Mouse (Mus musculus): ENCODE data around the gene Zfp580.

- no peak for TF ChIP-seq CTCF (IDR thresholded peaks at IDR 0.05)
- no peak for TF ChIP-seq EP300 (IDR thresholded peaks at IDR 0.05)
These were observed 30.1 kb upstream of the Zfp580 start for GRCm38 (mm10) chr7:5021197-5021596.

Measured in lung, postnatal 0 days (tissue).